32 mouse cellular contexts compared by ENCODE assay signal in genomic region chr12:75548999-75549398, GRCm38 (mm10). TPM values are rescaled to one million over a fixed set of nuclear protein-coding genes. Genes with fewer than 3 reads are reported as not detected.
A peak's percentile ranks its signal among the peaks of the same experiment; 100 is the strongest.
DNase-seq lines count a peak whose midpoint lies in the region; ATAC-seq and TF ChIP-seq lines count a peak whose summit lies in the region.
"Had no signal": no experiment of that assay in that cellular context is flagged by ENCODE, and none has a peak within 500 bp of the region (broad histone marks: within the 10 kb centered on the region; RNA-seq: fewer than 3 reads in every experiment).

No protein-coding gene starts in this region.

- no peak overlapping the region for H3K4me3 ChIP-seq in layer of hippocampus, adult 2 months
- no peak overlapping the region for H3K4me3 ChIP-seq in cerebellum, adult 2 months (replicated peaks; ENCODE audit: insufficient read depth, low read depth, low read length)
- H3K4me3 ChIP-seq: embryonic facial prominence, embryonic 13.5 days; forebrain, embryonic 10.5 days; heart, adult 2 months; heart, embryonic 13.5 days; hindbrain, embryonic 12.5 days; limb, embryonic 12.5 days; liver, embryonic 15.5 days; midbrain, embryonic 15.5 days; myocyte; neural tube, embryonic 12.5 days had no signal

- 29% methylated on average over 9 of the region's 9 CpGs for WGBS in cerebellum, adult 2 months

- no peaks in the 10 kb centered on the region for H3K27me3 ChIP-seq in cerebellum, adult 2 months (ENCODE audit: control insufficient read depth, insufficient read depth, low read length)
- H3K27me3 ChIP-seq: CH12.LX; embryonic facial prominence, embryonic 13.5 days; heart, embryonic 13.5 days; hindbrain, embryonic 12.5 days; limb, embryonic 12.5 days; liver, embryonic 15.5 days; midbrain, embryonic 15.5 days; neural tube, embryonic 12.5 days had no signal

- 0 out of 2 replicates have a peak, but pooled peaks have one; percentile 13 for TF ChIP-seq CTCF in layer of hippocampus, adult 2 months (conservative IDR thresholded peaks at IDR 0.05)
- TF ChIP-seq CTCF in cerebellum, adult 2 months (IDR thresholded peaks at IDR 0.05; ENCODE audit: borderline replicate concordance, insufficient read depth, low read depth, low read length): no peak

- TF ChIP-seq POLR2A in cerebellum, adult 2 months (IDR thresholded peaks at IDR 0.05; ENCODE audit: borderline replicate concordance, insufficient read depth, low read length): no peak

- no peak for DNase-seq in cerebellum, postnatal 4 days (ENCODE audit: low spot score in 2 of 2)
- DNase-seq in layer of hippocampus, adult 2 months (ENCODE audit: low spot score in 2 of 2): no peak
- DNase-seq in layer of hippocampus, postnatal 14 days (ENCODE audit: low spot score in 2 of 2): no peak
- DNase-seq in cerebellum, adult 2 months: peak; percentile 60 to 63
- peak; percentile 25 to 49 for DNase-seq in cerebellum, postnatal 14 days
- no peak for DNase-seq in frontal cortex, postnatal 10 days (ENCODE audit: low spot score in 2 of 2)
- no peak for DNase-seq in frontal cortex, postnatal 36 days (ENCODE audit: low spot score in 2 of 2)
- DNase-seq: adrenal gland, postnatal 10 days; gastrocnemius, postnatal 25 days; heart, adult 2 months; kidney, adult 8-10 months; layer of hippocampus, adult 9-11 months; lung, embryonic 14.5 days; lung, postnatal 14 days; right cerebral cortex, adult 18-20 months; spleen, adult 18-20 months had no signal

- no peak overlapping the region for H3K27ac ChIP-seq in layer of hippocampus, adult 2 months
- peak overlapping the region; percentile 6; the same call in 1 of the 2 replicates for H3K27ac ChIP-seq in cerebellum, adult 2 months (ENCODE audit: insufficient read depth, low read length)
- H3K27ac ChIP-seq: embryonic facial prominence, embryonic 13.5 days; forebrain, embryonic 10.5 days; heart, adult 2 months; heart, embryonic 13.5 days; hindbrain, embryonic 12.5 days; hindbrain, postnatal 0 days; kidney, postnatal 0 days; limb, embryonic 12.5 days; liver, embryonic 15.5 days; midbrain, embryonic 15.5 days; neural tube, embryonic 12.5 days; stomach, postnatal 0 days had no signal

- 0 out of 2 replicates have a peak, but pooled peaks have one; percentile 66 for ATAC-seq in cerebellum, adult (ENCODE audit: insufficient number of reproducible peaks, low FRiP score, low TSS enrichment)
- ATAC-seq: forebrain, embryonic 16.5 days; hindbrain, postnatal 0 days; intestine, embryonic 16.5 days; midbrain, embryonic 15.5 days had no signal

- peaks cover 26% of the 10 kb centered on the region for H3K4me1 ChIP-seq in cerebellum, adult 2 months (ENCODE audit: control insufficient read depth, insufficient read depth, low read length)
- H3K4me1 ChIP-seq: forebrain, embryonic 10.5 days; hindbrain, embryonic 12.5 days; limb, embryonic 12.5 days; liver, embryonic 15.5 days; neural tube, embryonic 12.5 days had no signal

RNA-seq across cellular contexts. Expression of gene Ppp2r5e, which starts 47.0 kb away (rescaled TPM):
- total RNA-seq in layer of hippocampus, adult 2 months (2021): 10 to 100 TPM; 79.1 to 80.1 TPM
- 10 to 100 TPM; 79.3 to 81.5 TPM for total RNA-seq in layer of hippocampus, postnatal 14 days (2021)
- 39.4 and 42.7 TPM in 2 replicates for polyA plus RNA-seq in cerebellum, adult 2 months (2012; rRNA removed)

Comparison
In these comparisons a context has a peak if more than half of its experiments do, and no peak if none do; other contexts are left out.
1. DNase-seq: peak in cerebellum, adult 2 months (2 of 2) and cerebellum, postnatal 14 days (2 of 2); none in cerebellum, postnatal 4 days (0 of 2), layer of hippocampus, adult 2 months (0 of 2), layer of hippocampus, postnatal 14 days (0 of 2), frontal cortex, postnatal 10 days (0 of 2) and frontal cortex, postnatal 36 days (0 of 2).